Mouse (Mus musculus): ENCODE results near the gene Gm28308. TPM values are rescaled to one million over a fixed set of nuclear protein-coding genes. Genes with fewer than 3 reads are reported as not detected.

The Gm28308 gene
- polyA plus RNA-seq, 1 experiment from 2014 or later, result not detected

DNA sequence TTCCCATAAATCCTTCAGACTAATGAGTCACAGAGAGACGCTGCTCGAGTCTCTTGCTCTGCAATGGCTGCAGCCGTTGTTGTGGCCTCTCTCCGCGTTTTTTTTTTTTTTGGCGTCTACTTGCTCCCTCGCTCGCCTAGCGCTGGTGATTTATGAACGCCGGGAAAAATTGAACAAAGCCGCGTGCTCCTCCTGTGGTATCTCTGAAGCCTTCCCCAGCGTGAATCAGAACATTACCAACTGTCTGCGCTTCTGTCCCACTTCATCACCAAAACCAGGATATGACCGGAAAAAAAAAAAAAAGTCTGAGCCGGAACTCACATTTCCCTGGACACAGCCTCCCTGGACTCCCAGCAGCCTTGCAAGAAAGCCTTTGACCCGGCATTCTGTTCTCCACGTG is 27.9 kb downstream of the Gm28308 start:
- TF ChIP-seq EP300 (IDR thresholded peaks at IDR 0.05), result no peak
- TF ChIP-seq CTCF (IDR thresholded peaks at IDR 0.05), result no peak
- no peaks in the 10 kb centered on the region for H3K9me3 ChIP-seq (ENCODE audit: low read length)
- H3K4me2 ChIP-seq (replicated peaks; ENCODE audit: low read depth, low read length), result peak overlapping the region; percentile 29
- H3K4me3 ChIP-seq (ENCODE audit: low read depth, low read length), result 0 out of 2 replicates have a peak overlapping the region, but pooled peaks have one; percentile 8
- H3K27me3 ChIP-seq (replicated peaks; ENCODE audit: insufficient read depth, low read length), result peaks cover 20% of the 10 kb centered on the region
- no peak overlapping the region for H3K9ac ChIP-seq (replicated peaks; ENCODE audit: low read depth)
- ATAC-seq, result peak; percentile 11; the same call in 1 of the 2 replicates
- H3K4me1 ChIP-seq (ENCODE audit: insufficient read depth, low read depth, low read length), result peaks cover 9% of the 10 kb centered on the region; the same call in 1 of the 2 replicates
- DNase-seq (ENCODE audit: low spot score), result peak; percentile 73
- no peaks in the 10 kb centered on the region for H3K36me3 ChIP-seq (ENCODE audit: insufficient read depth, low read length)
- no peak overlapping the region for H3K27ac ChIP-seq (ENCODE audit: low read length)
- WGBS, result 2% methylated on average over 19 of the region's 19 CpGs

DNA sequence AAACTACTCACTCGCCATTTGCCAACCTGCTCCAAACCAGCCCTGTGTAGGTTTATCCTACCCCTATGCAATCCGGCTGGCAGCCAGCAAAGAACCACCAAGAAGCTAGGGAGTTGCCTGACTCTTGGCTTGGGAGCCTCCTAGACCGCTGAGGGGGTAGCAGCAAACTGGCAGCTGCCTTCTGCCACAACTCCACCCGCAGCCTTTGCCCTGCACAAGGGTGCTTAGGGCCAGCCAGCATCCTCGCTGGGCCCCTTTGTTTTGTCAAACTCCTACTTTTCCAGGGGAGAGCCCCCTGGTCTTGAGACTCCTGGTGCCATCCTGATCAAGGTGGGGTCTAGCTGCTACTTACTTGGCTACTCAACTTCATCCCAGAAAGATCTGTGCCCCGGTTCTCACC is 28.5 kb downstream of the Gm28308 start:
- ATAC-seq (no peak), DNase-seq (ENCODE audit: low spot score) (no peak)
- Histone ChIP-seq H3K27me3 (replicated peaks; ENCODE audit: insufficient read depth, low read length) (peaks cover 20% of the 10 kb centered on the region), H3K9me3 (ENCODE audit: low read length) (no peaks in the 10 kb centered on the region), H3K4me2 (replicated peaks; ENCODE audit: low read depth, low read length) (no peak overlapping the region; the same call in 1 of the 2 replicates), H3K36me3 (ENCODE audit: insufficient read depth, low read length) (no peaks in the 10 kb centered on the region), H3K4me3 (ENCODE audit: low read depth, low read length) (no peak overlapping the region), H3K27ac (ENCODE audit: low read length) (peak overlapping the region; percentile 26; the same call in 1 of the 2 replicates), H3K9ac (replicated peaks; ENCODE audit: low read depth) (no peak overlapping the region), H3K4me1 (ENCODE audit: insufficient read depth, low read depth, low read length) (0 out of 2 replicates have a peak, but pooled peaks cover 6% of the 10 kb centered on the region)
- WGBS, result 31% methylated on average over 5 of the region's 6 CpGs
- no peak for TF ChIP-seq CTCF (IDR thresholded peaks at IDR 0.05)
- TF ChIP-seq EP300 (IDR thresholded peaks at IDR 0.05), result no peak

DNA sequence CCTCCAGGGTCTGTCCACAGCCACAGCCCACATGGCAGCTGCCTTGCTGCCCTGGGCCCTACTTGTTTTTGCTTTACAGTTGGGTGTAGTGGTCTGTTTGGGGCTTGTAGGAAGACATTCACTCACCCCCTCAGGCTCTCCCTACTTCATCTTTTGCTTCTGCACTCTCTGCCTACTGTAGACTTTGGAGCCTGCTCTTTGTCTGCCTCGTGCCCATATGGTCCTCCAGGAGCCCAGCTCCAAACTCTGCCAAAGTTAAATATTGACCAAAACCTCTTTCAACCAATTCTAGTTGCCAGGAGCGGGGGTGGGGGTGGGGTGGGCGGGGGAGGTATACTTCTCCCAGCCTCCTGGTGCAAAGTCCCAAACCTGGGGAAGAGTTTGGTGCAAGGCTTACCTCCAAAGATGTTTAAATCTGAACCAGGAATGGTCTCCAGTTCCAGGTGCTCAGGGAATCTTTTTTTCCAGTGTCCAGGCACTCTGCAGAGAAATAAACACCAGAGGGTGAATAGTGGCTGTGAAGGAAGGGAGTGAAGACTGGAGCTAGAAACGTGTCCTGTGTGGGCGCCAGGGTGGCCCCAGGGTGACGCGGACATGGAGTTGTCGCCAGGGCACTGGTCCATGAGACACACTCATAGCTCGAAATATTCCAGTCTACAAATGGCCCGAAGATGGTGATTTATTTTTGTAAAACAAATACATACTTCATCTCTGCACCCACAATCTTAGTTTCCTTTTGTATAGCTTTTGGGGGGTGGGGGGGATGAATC is 29.6 kb downstream of the Gm28308 start:
- peaks cover 22% of the 10 kb centered on the region for H3K27me3 ChIP-seq (replicated peaks; ENCODE audit: insufficient read depth, low read length)
- H3K4me3 ChIP-seq (ENCODE audit: low read depth, low read length), result no peak overlapping the region
- DNase-seq (ENCODE audit: low spot score) (no peak), ATAC-seq (no peak)
- no peaks in the 10 kb centered on the region for H3K36me3 ChIP-seq (ENCODE audit: insufficient read depth, low read length)
- H3K27ac ChIP-seq (ENCODE audit: low read length), result no peak overlapping the region
- TF ChIP-seq EP300 (IDR thresholded peaks at IDR 0.05) (no peak), CTCF (IDR thresholded peaks at IDR 0.05) (no peak)
- H3K9ac ChIP-seq (replicated peaks; ENCODE audit: low read depth), result no peak overlapping the region
- H3K4me2 ChIP-seq (replicated peaks; ENCODE audit: low read depth, low read length), result no peak overlapping the region
- H3K9me3 ChIP-seq (ENCODE audit: low read length), result no peaks in the 10 kb centered on the region
- 27% methylated on average over 10 of the region's 10 CpGs for WGBS
- H3K4me1 ChIP-seq (ENCODE audit: insufficient read depth, low read depth, low read length), result 0 out of 2 replicates have a peak, but pooled peaks cover 6% of the 10 kb centered on the region

DNA sequence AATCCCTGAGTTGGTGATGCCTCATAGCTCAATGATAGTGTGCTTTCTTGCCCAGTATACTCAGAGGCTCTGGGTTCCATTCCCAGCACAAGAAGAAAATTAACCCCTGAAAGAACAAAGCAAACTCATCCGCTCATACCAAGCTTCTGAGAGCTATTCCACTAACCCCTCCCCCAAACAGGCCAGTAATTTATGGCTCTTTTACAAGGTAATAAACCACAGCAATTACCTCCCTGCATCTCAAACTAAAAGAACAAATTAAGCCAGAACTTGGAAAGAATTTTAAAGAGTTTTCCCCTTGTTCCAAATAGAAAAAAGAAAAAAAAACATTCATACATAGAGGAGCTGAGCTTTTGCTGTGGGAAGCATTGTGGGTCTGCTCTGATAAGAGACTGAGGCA is 30.3 kb downstream of the Gm28308 start:
- ATAC-seq (no peak), DNase-seq (ENCODE audit: low spot score) (no peak)
- Histone ChIP-seq H3K4me2 (replicated peaks; ENCODE audit: low read depth, low read length) (no peak overlapping the region), H3K27me3 (replicated peaks; ENCODE audit: insufficient read depth, low read length) (peaks cover 22% of the 10 kb centered on the region), H3K36me3 (ENCODE audit: insufficient read depth, low read length) (no peaks in the 10 kb centered on the region), H3K4me3 (ENCODE audit: low read depth, low read length) (no peak overlapping the region), H3K9ac (replicated peaks; ENCODE audit: low read depth) (no peak overlapping the region), H3K27ac (ENCODE audit: low read length) (no peak overlapping the region), H3K9me3 (ENCODE audit: low read length) (no peaks in the 10 kb centered on the region), H3K4me1 (ENCODE audit: insufficient read depth, low read depth, low read length) (0 out of 2 replicates have a peak, but pooled peaks cover 6% of the 10 kb centered on the region)
- 61% methylated on average over 1 of the region's 1 CpGs for WGBS
- TF ChIP-seq EP300 (IDR thresholded peaks at IDR 0.05) (no peak), CTCF (IDR thresholded peaks at IDR 0.05) (no peak)

DNA sequence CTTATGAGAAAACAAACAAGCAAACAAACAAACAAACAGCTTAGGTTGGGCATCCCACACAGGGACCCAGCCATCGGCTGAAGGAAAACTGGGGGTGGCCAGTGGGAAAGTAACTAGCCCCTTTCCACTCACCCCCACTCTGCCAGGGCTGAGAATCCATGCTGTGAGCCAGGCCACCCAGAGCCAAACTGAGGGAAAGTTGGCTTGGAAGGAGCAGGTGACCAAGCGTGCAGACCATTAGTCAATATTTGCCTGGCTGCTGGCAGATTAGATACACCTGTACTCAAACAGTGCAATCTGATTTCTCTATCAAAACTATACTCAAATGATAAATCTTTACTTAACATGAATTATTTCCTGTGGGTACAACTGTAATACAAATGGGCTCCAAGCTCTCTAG is 31.1 kb downstream of the Gm28308 start:
- TF ChIP-seq EP300 (IDR thresholded peaks at IDR 0.05) (no peak), CTCF (IDR thresholded peaks at IDR 0.05) (no peak)
- H3K27me3 ChIP-seq (replicated peaks; ENCODE audit: insufficient read depth, low read length), result peaks cover 19% of the 10 kb centered on the region

DNA sequence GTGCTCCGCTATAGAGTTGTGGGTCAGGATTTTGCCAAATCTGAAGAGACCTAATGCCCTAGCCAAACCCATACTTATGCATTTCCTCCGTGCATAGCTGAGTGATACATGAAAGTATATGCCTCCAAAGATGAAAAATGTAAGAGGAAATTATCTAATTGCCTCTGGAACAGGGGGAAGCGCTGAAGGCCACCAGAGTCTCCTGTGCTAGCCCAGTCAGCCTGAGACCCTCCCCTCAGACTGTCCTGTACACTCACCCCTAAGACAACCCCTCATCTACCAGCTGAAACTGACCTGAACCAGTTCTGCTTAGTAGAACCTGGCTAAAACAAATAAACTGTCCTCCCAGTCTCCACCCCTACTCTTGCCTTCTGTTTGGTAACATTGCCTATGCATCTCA is 32.4 kb downstream of the Gm28308 start:
- Histone ChIP-seq H3K4me1 (ENCODE audit: insufficient read depth, low read depth, low read length) (0 out of 2 replicates have a peak, but pooled peaks cover 6% of the 10 kb centered on the region), H3K4me3 (ENCODE audit: low read depth, low read length) (no peak overlapping the region), H3K4me2 (replicated peaks; ENCODE audit: low read depth, low read length) (peak overlapping the region; percentile 62), H3K36me3 (ENCODE audit: insufficient read depth, low read length) (no peaks in the 10 kb centered on the region), H3K27ac (ENCODE audit: low read length) (peak overlapping the region; percentile 39; the same call in 1 of the 2 replicates), H3K9ac (replicated peaks; ENCODE audit: low read depth) (0 out of 2 replicates have a peak overlapping the region, but pooled peaks have one; percentile 65), H3K27me3 (replicated peaks; ENCODE audit: insufficient read depth, low read length) (peaks cover 15% of the 10 kb centered on the region), H3K9me3 (ENCODE audit: low read length) (no peaks in the 10 kb centered on the region)
- no peak for DNase-seq (ENCODE audit: low spot score)
- WGBS, result 29% methylated on average over 3 of the region's 3 CpGs
- ATAC-seq, result no peak
- no peak for TF ChIP-seq EP300 (IDR thresholded peaks at IDR 0.05)
- no peak for TF ChIP-seq CTCF (IDR thresholded peaks at IDR 0.05)

More for the DNA sequence above, 31.1 kb downstream of the Gm28308 start:
- 40% methylated on average over 2 of the region's 2 CpGs for WGBS
- 0 out of 2 replicates have a peak, but pooled peaks cover 6% of the 10 kb centered on the region for H3K4me1 ChIP-seq (ENCODE audit: insufficient read depth, low read depth, low read length)
- H3K4me2 ChIP-seq (replicated peaks; ENCODE audit: low read depth, low read length), result no peak overlapping the region
- no peak overlapping the region for H3K27ac ChIP-seq (ENCODE audit: low read length)
- H3K9me3 ChIP-seq (ENCODE audit: low read length), result no peaks in the 10 kb centered on the region
- DNase-seq (ENCODE audit: low spot score), result no peak
- no peak overlapping the region for H3K9ac ChIP-seq (replicated peaks; ENCODE audit: low read depth)
- no peaks in the 10 kb centered on the region for H3K36me3 ChIP-seq (ENCODE audit: insufficient read depth, low read length)
- no peak for ATAC-seq
- H3K4me3 ChIP-seq (ENCODE audit: low read depth, low read length), result no peak overlapping the region

All from lung, postnatal 0 days (tissue).